Mouse (Mus musculus) T-cell, adult 66 days (primary cell): ENCODE data around the gene Gm4141. TPM values are rescaled to one million over a fixed set of nuclear protein-coding genes. Genes with fewer than 3 reads are reported as not detected.

Experiments
- total RNA-seq, 2 experiments: library from RNA; stranded (reverse); gene quantifications; 3 replicates in 1 of 2; 4 replicates in 1 of 2; pipeline ENCODE4 v1.2.4; 2023

Gm4141 gene
- total RNA-seq: not detected

GRCm38 (mm10) chr7:20576141-20576540 is at the start of gene Gm4141:
TSS of gene Gm4141 (minus strand) at chr7:20576241.

GRCm38 (mm10) chr7:20598921-20599320 is 22.9 kb upstream of the Gm4141 start, which contains the start of gene Gm4513:
TSS of gene Gm4513 (minus strand) at chr7:20599021.

GRCm38 (mm10) chr7:20545657-20546056 is 30.4 kb downstream of the Gm4141 start, which contains the start of gene Gm5726:
TSS of gene Gm5726 (minus strand) at chr7:20545757.

GRCm38 (mm10) chr7:20533537-20533936 is 42.5 kb downstream of the Gm4141 start, which contains the start of gene Vmn1r104:
TSS of gene Vmn1r104 (plus strand) at chr7:20533837.

Other genes with a start within 250 kb of the Gm4141 start
- not detected for gene Gm4133, start 242.2 kb downstream of the Gm4141 start, total RNA-seq
- not detected for gene Gm5728, start 200.8 kb downstream of the Gm4141 start, total RNA-seq
- gene Vmn1r100, start 158.3 kb downstream of the Gm4141 start, total RNA-seq: not detected
- not detected for gene Vmn1r101, start 133.6 kb downstream of the Gm4141 start, total RNA-seq
- not detected for gene Gm10670, start 101.3 kb downstream of the Gm4141 start, total RNA-seq
- not detected for gene Vmn1r103, start 65.7 kb downstream of the Gm4141 start, total RNA-seq
- not detected for gene Vmn1r104, start 42.4 kb downstream of the Gm4141 start, total RNA-seq
- not detected for gene Gm5726, start 30.5 kb downstream of the Gm4141 start, total RNA-seq
- not detected for gene Gm4513, start 22.8 kb upstream of the Gm4141 start, total RNA-seq
- not detected for gene Vmn1r107, start 92.7 kb upstream of the Gm4141 start, total RNA-seq
- not detected for gene Vmn1r111, start 127.0 kb upstream of the Gm4141 start, total RNA-seq
- not detected for gene Gm10668, start 154.4 kb upstream of the Gm4141 start, total RNA-seq
- not detected for gene Vmn1r112, start 194.9 kb upstream of the Gm4141 start, total RNA-seq
- gene Vmn1r113, start 211.0 kb upstream of the Gm4141 start, total RNA-seq: not detected
- not detected for gene Vmn1r114, start 235.9 kb upstream of the Gm4141 start, total RNA-seq